Comparison of ENCODE assay signal across 8 mouse cellular contexts in the genomic region with DNA sequence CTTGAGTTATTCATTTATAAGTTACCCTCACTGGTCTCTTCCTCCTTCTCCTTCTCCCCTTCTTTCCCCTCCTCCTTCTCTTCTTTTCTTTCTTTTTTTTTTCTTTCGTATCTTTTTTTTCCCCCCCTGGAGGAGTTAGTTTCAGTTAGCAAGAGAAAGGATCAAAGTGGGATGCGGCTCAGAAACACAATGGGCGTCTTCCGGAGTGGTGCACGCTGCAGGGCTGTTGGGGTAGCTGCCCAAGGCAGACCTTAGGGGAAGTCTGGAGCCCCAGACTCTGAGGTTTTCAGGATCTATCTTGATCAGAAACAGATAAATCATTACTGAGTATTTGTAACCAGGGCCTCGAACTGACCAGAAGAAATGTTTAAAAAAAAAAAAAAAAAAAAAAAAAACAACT. TPM values are rescaled to one million over a fixed set of nuclear protein-coding genes. Genes with fewer than 3 reads are reported as not detected.
DNase-seq lines count a peak whose midpoint lies in the region; ATAC-seq and TF ChIP-seq lines count a peak whose summit lies in the region.

No protein-coding gene starts in this region.

- peak overlapping the region; percentile 66; the same call in 1 of the 2 replicates for H3K9ac ChIP-seq in kidney, embryonic 15.5 days
- H3K9ac ChIP-seq in intestine, embryonic 14.5 days (ENCODE audit: low read length) = peak overlapping the region; percentile 71
- H3K9ac ChIP-seq in neural tube, embryonic 12.5 days = no peak overlapping the region; the same call in 1 of the 2 replicates

- 3% methylated on average over 6 of the region's 6 CpGs for WGBS in kidney, embryonic 15.5 days
- 3% methylated on average over 6 of the region's 6 CpGs for WGBS in intestine, embryonic 14.5 days
- WGBS in neural tube, embryonic 12.5 days = under 1% methylated on average over 6 of the region's 6 CpGs

- no peak for TF ChIP-seq CTCF in cortical plate, adult 2 months (IDR thresholded peaks at IDR 0.05; ENCODE audit: extremely low read depth, insufficient read depth, low read length)

- peak overlapping the region; percentile 62 for H3K4me3 ChIP-seq in kidney, embryonic 15.5 days (replicated peaks)
- peak overlapping the region; percentile 83; the same call in 1 of the 2 replicates for H3K4me3 ChIP-seq in cortical plate, adult 2 months (ENCODE audit: insufficient read depth, low read length)
- peak overlapping the region; percentile 63 for H3K4me3 ChIP-seq in intestine, embryonic 14.5 days (ENCODE audit: low read depth, low read length)
- peak overlapping the region; percentile 92 for H3K4me3 ChIP-seq in neural tube, embryonic 12.5 days

- no peak for DNase-seq in kidney, adult 18-20 months
- no peak for DNase-seq in intestine, embryonic 14.5 days (ENCODE audit: low spot score)
- DNase-seq in left cerebral cortex, postnatal 4 days = no peak
- no peak for DNase-seq in frontal cortex, postnatal 14 days (ENCODE audit: low spot score in 2 of 2)

- intact Hi-C loops in left cerebral cortex, postnatal 4 days (cut with DNase I) = no loop called here

- H3K4me1 ChIP-seq in kidney, embryonic 15.5 days = peaks cover 49% of the 10 kb centered on the region
- H3K4me1 ChIP-seq in cortical plate, adult 2 months (ENCODE audit: control insufficient read depth, insufficient read depth, low read length) = no peaks in the 10 kb centered on the region
- peaks cover 28% of the 10 kb centered on the region for H3K4me1 ChIP-seq in intestine, embryonic 14.5 days (replicated peaks; ENCODE audit: control insufficient read depth, insufficient read depth, low read length)
- H3K4me1 ChIP-seq in neural tube, embryonic 12.5 days = peaks cover 28% of the 10 kb centered on the region

- H3K9me3 ChIP-seq in kidney, embryonic 15.5 days (replicated peaks) = no peaks in the 10 kb centered on the region
- no peaks in the 10 kb centered on the region for H3K9me3 ChIP-seq in intestine, embryonic 14.5 days (ENCODE audit: control insufficient read depth, low read length)
- H3K9me3 ChIP-seq in neural tube, embryonic 12.5 days = no peaks in the 10 kb centered on the region

- no peaks in the 10 kb centered on the region for H3K27me3 ChIP-seq in kidney, embryonic 15.5 days
- H3K27me3 ChIP-seq in intestine, embryonic 14.5 days (replicated peaks; ENCODE audit: control insufficient read depth, insufficient read depth, low read length) = no peaks in the 10 kb centered on the region
- H3K27me3 ChIP-seq in neural tube, embryonic 12.5 days (replicated peaks) = no peaks in the 10 kb centered on the region

- ATAC-seq in kidney, embryonic 15.5 days (replicated peaks; ENCODE audit: low FRiP score) = no peak
- no peak for ATAC-seq in intestine, embryonic 14.5 days (replicated peaks; ENCODE audit: low FRiP score, low TSS enrichment, low read depth)
- no peak for ATAC-seq in neural tube, embryonic 12.5 days (ENCODE audit: low FRiP score, low read depth)
- no peak for ATAC-seq in monocyte, adult 5-6 weeks (replicated peaks; ENCODE audit: insufficient number of reproducible peaks, low FRiP score, low TSS enrichment, poor library complexity, severe bottlenecking)

- no peak for TF ChIP-seq POLR2A in cortical plate, adult 2 months (IDR thresholded peaks at IDR 0.05; ENCODE audit: extremely low read depth, insufficient read depth, low read length)

- no peaks in the 10 kb centered on the region for H3K36me3 ChIP-seq in kidney, embryonic 15.5 days
- no peaks in the 10 kb centered on the region for H3K36me3 ChIP-seq in intestine, embryonic 14.5 days (ENCODE audit: control insufficient read depth, insufficient read depth, low read length)
- no peaks in the 10 kb centered on the region for H3K36me3 ChIP-seq in neural tube, embryonic 12.5 days

- peak overlapping the region; percentile 86 for H3K27ac ChIP-seq in kidney, embryonic 15.5 days
- H3K27ac ChIP-seq in cortical plate, adult 2 months (ENCODE audit: insufficient read depth, low read length) = no peak overlapping the region
- H3K27ac ChIP-seq in intestine, embryonic 14.5 days (ENCODE audit: low read depth) = no peak overlapping the region
- no peak overlapping the region for H3K27ac ChIP-seq in neural tube, embryonic 12.5 days

- peak overlapping the region; percentile 91 for H3K4me2 ChIP-seq in kidney, embryonic 15.5 days
- peak overlapping the region; percentile 97 for H3K4me2 ChIP-seq in intestine, embryonic 14.5 days (ENCODE audit: low read length)
- H3K4me2 ChIP-seq in neural tube, embryonic 12.5 days (replicated peaks) = peak overlapping the region; percentile 100

RNA-seq across cellular contexts. Expression of a gene that starts 1.5 kb away (rescaled TPM):
- 2.1 and 2.6 TPM in 2 replicates for polyA plus RNA-seq in kidney, embryonic 15.5 days (2015; fragmentation: Nextera tagmentation; extraction: Ambion mirVana)
- 0.84 and 0.93 TPM in 2 replicates for polyA plus RNA-seq in cortical plate, adult 2 months (2012; rRNA removed)
- 0.84 and 1.1 TPM in 2 replicates for polyA plus RNA-seq in intestine, embryonic 14.5 days (2014; fragmentation: Nextera tagmentation; extraction: Ambion mirVana)
- 1.2 and 1.5 TPM in 2 replicates for polyA plus RNA-seq in neural tube, embryonic 12.5 days (2016; fragmentation: Nextera tagmentation; extraction: Ambion mirVana)
- not detected in 3 replicates for total RNA-seq in monocyte, adult 5-6 weeks (2017)
- under 1 TPM; 0.48 to 0.52 TPM for total RNA-seq in left cerebral cortex, postnatal 4 days (2021)
